Mouse (Mus musculus): ENCODE measurements at regions not wholly inside any gene's neighbourhood (a gene's known extent, or its start where the extent isn't known, plus 50 kb on each side); places are given as distances from the start of the nearest gene placed in this dataset.
A peak's percentile ranks its signal among the peaks of the same experiment; 100 is the strongest.
"Not testable (repeated sequence)": the region's sequence is repeated elsewhere in the genome, so short reads cannot be mapped to it uniquely, and the experiment has no call there.

DNA sequence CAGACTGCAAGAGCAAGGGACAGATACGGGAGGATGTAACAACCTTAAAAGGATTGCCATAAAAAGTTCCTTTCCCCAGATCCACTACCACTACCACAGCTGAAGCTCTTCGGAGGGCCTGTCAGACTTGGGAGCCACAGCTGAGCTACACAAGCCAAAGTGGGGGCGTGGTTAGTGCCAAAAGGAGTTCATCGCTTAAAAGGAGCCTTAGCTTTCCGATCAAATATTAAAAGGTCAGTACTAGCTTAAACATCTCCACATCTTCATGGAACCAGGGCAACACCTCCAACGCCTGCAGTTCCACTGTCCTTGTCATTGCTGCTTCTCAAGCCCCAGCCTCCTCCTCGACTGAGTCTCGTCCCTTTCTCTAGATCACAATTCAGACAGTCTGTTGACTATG, 102.6 kb upstream of the Arid1b start:
- DNase-seq (ENCODE audit: low read depth, low spot score) = no peak
- 77% methylated on average over 8 of the region's 8 CpGs for WGBS

DNA sequence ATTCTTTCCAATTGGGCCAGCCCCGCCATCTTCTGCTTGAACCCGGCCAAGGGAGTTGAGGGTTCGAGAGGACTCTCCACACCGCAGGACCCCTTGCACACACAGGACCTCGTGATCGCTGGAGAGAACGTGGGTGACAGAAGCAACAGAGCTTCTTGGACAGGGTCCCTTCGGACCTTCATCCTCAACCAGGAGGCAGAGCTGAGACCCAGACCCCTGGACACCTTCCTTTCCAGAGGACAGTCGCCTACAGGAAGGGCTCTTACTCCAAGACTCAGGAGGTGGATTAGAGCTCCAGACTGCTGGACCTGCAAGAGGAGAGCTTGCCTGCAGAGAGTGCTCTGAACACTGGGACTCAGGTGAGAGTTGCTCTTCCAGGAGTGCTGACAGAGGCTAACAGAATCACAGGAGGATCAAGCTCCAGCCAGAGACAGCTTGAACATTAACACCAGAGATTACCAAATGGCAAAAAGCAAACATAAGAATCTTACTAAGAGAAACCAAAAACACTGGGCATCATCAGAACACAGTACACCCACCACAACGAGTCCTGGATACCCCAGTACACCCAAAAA, 99.3 kb upstream of the Arid1b start:
- 92% methylated on average over 10 of the region's 10 CpGs for WGBS
- not testable (repeated sequence) for DNase-seq (ENCODE audit: low read depth, low spot score)

DNA sequence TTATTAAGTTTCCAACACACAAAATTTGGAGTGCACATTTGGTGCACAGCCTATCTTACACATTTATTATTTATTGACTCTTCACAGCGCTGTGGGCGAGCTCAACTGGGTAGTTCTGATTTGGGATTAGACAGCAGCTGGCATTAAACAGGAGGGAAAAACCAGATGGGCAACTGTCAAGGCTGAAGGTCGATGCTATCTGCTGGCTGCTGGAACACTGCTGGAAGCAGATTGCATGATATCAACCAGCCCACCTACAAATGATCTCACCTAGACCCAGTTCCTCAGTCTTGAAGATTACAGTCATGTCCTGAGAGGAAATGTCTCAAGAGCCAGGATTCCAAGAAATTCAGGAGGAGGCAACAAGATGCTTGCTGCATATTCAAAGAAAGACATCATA, 91.0 kb upstream of the Arid1b start:
- WGBS = 24% methylated on average over 3 of the region's 3 CpGs
- no peak for DNase-seq (ENCODE audit: low read depth, low spot score)

DNA sequence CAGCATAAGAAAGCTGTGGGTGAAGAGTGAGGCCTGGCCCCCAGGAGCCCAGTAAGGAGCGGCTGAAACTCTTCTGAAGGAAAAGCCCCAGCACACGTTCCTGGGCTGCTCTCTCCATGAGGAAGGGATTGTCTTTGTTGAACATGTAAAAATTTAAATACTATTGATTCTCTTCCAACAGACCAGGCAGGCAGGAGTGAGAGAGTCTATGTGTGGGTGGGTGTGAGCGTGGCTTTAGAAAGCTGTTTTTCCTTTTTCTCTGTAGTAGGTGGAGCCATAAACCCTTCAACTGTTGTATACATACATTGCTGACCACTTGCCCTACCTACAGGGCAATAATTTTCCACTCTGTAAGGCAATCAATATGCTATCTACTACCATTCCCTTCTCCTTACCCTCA, 87.6 kb upstream of the Arid1b start:
- 34% methylated on average over 3 of the region's 3 CpGs for WGBS
- no peak for DNase-seq (ENCODE audit: low read depth, low spot score)

DNA sequence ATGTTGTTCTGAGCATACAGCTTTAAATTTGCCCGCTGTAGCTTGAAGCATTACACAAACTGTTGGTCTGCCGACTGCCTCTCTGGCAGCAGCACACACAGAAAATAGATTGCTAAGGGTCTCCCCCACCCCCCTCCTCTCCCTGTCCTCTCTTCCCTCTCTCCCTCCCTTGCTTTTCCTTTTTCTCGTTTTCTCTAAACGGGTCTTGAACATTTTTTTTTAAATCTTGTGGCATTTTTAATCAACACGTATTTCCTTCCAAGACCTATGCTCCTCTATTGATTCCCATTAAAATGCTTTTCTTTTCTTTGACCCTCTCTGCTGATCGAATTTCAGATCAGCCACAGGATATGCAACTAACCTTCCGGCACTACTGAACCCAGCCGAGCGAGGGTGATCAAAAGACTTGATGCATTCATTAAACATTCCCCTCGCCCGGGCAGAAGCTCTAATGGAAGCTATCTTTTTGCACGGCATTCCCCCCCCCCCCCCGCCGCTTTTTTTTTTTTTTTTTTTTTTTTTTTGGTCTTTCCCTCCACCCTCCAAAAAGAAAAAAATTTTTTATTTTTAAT, 86.9 kb upstream of the Arid1b start:
- WGBS = 2% methylated on average over 14 of the region's 14 CpGs
- DNase-seq (ENCODE audit: low read depth, low spot score) = no peak

DNA sequence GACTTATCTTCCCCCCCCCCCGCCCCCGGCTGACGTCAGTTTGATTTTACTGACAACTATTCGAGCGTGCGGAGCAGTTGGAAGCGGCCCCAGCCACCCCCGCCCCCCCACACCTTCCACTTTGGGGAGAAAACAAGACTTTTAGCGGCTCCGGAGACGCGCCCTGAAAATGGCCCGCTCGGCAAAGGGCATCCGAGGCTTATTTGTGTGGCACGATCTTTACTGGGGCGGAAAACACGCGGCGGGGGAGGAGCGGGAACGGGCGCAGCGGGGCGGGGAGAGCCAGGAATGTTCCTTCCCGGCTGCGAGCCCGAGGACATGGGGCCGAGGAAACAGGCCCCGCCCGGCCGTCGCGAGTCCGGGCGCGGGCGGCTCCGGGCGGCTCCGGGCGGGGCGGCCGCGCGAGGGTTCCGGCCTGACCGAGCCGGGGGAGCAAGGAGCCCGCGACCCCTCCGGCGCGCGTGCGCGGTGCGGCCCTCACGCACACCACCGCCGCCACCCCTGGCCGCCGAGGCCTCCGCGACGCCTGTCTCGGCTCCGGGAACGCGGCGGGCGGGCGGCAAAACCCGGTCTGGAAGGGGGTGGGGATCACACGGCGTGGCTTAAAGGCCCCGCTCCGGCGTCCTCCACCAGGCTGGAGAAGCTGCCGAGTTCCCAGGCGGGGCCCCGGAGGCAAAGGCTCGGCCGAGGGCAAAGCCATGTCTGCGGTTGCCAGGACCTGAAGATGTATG, 86.1 kb upstream of the Arid1b start:
- DNase-seq (ENCODE audit: low read depth, low spot score) = peak; percentile 67
- under 1% methylated on average over 85 of the region's 85 CpGs for WGBS

DNA sequence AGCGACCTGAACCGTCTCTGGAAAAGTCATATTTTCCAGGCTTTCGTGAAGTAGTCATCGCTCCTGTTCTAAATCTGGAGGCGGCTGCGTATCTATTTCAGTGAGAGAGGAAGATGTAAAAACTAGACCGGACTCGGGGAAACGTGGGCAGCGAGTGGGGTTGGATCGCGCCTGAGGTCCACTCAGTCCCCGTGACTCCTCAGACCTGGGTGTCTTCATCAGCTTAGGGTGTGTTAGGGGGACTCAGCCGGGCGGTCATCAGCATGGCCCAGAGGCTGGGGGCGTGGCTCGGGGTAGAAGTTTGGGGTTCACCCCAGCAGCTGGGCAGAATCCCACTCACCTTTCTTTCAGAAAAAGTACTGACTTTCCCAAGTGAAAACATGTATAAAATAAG, 85.6 kb upstream of the Arid1b start:
- no peak for DNase-seq (ENCODE audit: low read depth, low spot score)

DNA sequence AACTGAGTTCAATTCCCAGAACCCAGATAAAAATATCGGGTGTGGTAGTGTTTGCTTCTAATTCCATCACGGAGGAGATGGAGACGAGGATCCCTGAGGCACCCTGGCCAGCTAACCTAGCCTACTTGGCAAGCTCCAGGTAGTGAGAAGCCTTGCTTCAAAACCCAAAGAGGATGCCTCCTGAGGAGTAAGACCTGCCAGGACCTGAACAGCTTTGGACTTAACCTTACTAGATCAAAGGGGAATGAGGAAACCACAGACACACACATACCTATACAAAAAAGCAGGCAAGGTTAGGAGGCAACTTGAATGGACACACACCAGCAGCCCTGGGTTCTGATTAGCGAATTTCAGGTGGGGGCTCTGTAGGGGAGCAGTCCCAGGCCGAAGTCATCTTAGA, 84.0 kb upstream of the Arid1b start:
- no peak for DNase-seq (ENCODE audit: low read depth, low spot score)
- WGBS = 73% methylated on average over 5 of the region's 5 CpGs

More for the DNA sequence above, 85.6 kb upstream of the Arid1b start:
- WGBS = 1% methylated on average over 17 of the region's 17 CpGs

DNA sequence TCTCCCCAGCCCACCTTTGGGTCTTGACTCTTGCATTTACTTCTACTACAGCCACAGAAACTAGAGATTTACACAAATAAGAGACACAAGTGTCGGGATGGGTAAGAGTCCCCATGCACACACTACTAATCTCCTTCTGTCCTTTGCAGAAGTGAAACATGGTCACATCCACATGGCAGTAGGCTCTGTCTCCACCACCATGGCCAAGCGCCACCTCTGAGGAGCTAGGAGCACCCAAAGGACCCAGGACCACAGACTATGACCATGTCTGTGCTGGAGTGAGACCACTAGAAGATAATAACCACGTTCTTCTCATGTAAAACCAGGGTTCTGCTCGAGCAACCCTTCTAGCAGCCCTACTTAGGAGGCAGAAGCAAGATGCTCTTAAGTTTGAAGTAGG, 81.1 kb upstream of the Arid1b start:
- no peak for DNase-seq (ENCODE audit: low read depth, low spot score)

DNA sequence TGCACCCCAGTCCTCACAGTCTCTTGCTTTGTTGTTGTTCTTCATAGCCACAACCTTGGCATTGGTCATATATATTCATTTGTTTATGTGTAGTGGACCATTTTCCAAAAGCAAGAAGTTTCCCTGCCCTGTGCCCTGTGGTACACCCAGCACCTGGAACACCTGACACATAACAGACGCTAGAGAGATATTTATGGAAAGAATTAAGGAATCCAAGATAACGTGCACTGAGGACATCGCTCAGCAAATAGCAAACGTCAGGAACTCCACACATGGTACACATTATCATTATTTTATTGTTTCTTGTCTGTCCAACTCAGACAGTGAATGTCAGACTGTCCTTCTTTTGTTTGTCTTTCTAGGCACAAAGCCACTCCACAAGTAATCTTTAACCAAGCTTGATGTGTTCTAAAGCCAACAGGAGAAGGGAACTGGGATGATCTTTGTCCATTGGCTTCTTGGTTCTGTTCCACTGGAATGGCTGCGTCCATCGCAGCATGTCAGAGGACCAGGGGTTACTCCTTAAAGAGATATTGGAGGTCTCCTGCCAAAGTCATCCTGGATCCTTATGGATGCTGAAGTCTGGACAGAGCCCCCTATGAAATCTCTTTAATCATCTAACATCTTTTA, 74.2 kb upstream of the Arid1b start:
- WGBS = 33% methylated on average over 6 of the region's 6 CpGs
- DNase-seq (ENCODE audit: low read depth, low spot score) = no peak

More for the DNA sequence above, 81.1 kb upstream of the Arid1b start:
- 90% methylated on average over 4 of the region's 4 CpGs for WGBS

DNA sequence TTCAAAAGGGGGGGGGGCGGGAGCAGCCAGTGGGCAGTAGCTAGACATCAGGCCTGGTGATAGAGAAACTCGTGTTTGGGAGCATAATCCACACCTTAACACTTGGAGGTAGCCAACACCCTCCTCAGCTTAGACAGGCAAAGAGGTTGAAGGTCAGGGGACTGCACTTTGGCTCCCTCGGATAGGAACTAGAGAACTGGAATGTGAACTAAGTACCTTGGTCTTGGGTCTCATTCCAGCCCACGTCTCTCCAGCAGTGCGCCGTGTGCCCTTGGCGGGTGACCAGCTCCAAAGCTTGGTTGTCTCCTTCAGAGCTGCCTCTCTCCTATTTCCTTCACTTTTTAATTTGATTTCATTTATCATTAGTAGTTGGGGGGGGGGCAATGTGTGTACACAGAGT, 73.0 kb upstream of the Arid1b start:
- no peak for DNase-seq (ENCODE audit: low read depth, low spot score)

DNA sequence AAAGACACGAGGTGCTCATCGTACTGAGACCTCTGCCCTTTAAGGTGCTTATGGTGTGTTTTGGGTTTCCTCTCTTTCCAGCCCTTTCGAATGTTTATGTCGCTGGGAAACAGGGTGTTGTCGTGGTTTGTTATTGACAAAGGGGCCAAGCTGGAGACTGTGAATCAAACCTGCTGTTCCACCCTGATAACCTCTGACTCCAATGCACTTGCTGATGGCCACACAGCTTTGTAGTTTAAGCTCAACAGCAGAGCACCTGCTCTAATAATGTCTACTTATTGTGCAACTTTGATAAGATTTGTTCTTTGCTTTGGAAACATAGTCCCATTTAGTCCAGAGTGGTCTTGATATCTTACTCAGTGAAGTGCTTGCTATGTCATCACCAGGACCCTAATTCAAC, 65.5 kb upstream of the Arid1b start:
- no peak for DNase-seq (ENCODE audit: low read depth, low spot score)
- 33% methylated on average over 5 of the region's 5 CpGs for WGBS

More for the DNA sequence above, 73.0 kb upstream of the Arid1b start:
- 66% methylated on average over 7 of the region's 7 CpGs for WGBS

DNA sequence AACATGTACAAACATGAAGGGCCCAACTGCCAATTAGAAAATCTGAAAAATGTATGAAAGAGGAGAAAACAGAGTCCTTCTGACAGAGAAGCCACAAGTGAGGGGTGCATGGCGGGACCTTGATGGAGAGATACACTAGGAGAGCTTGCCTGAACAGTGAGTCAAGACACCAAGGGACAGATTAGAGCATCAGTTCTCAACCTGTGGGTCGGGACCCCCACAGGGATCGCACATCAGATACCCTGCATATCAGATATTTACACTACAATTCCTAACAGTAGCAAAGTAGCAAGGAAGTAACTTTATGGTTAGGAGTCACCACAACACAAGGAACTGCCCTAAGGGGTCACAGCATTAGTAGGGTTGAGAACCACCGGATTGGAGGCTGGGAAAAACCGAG, 58.9 kb upstream of the Arid1b start:
- 85% methylated on average over 5 of the region's 5 CpGs for WGBS
- DNase-seq (ENCODE audit: low read depth, low spot score) = no peak

DNA sequence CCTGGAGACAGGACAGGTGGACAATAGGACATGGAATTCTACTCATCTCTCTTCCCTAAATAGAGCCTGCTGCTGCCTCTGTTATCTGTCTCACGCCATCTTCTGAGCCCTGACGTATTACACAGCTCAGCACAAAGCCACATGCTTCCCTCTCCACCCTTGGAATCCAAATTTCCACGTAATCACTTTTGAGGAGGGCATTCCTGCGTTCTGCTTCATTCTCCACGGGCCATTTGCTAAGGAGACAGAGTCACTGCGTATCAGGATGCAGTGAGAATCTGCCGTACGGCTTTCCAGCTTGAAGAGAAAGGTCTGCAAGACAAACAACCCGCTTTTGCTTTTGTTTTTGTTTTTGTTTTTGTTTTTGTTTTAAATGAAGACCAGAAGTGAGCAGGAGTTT, 53.5 kb upstream of the Arid1b start:
- 75% methylated on average over 9 of the region's 9 CpGs for WGBS
- DNase-seq (ENCODE audit: low read depth, low spot score) = no peak

DNA sequence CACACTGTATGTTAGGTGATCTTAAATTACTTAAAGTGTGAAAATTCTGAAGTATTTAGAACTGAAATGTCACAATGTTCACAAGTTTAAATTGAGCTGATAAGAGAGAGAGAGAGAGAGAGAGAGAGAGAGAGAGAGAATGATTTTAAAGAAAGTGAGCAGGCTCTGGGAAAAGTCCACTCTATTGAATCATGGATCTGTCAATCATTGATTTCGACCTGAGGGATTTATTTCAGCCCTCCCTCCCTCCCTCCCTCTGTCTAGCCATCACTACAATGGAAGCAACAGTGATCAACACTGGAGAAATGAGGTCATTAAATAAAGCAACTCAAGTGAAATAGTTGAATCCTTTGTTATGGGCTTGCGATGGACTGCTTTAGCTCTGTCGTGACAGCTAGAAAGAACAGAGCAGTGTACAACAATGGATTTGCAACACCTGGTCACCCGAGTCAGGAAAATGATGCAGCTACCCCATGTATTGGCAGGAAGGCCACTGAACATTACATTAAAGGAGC, 52.8 kb upstream of the Arid1b start:
- WGBS = 39% methylated on average over 4 of the region's 4 CpGs
- no peak for DNase-seq (ENCODE audit: low read depth, low spot score)

DNA sequence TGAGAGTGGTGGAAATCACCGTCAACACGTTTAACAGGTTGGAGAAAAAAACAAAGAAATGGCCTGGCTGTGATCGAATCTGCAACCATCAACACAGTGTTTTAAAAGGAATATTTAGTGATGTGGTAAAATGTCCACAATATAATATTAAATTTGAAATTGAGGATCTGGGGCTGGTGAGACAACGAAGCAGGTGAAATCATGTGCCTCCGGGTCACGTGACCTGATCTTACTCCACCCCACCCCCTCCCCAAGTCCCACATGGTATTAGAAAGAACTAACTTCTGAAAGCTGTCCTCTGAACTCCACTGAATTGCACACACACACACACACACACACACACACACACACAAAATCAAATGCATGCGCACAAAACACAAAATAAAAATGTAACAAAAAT, 51.3 kb upstream of the Arid1b start:
- DNase-seq (ENCODE audit: low read depth, low spot score) = no peak
- WGBS = 91% methylated on average over 7 of the region's 7 CpGs

Measured in large intestine, adult 2 months (tissue).